Mouse (Mus musculus): ENCODE measurements around the gene Xaf1.
A peak's percentile ranks its signal among the peaks of the same experiment; 100 is the strongest.

Xaf1 gene

DNA sequence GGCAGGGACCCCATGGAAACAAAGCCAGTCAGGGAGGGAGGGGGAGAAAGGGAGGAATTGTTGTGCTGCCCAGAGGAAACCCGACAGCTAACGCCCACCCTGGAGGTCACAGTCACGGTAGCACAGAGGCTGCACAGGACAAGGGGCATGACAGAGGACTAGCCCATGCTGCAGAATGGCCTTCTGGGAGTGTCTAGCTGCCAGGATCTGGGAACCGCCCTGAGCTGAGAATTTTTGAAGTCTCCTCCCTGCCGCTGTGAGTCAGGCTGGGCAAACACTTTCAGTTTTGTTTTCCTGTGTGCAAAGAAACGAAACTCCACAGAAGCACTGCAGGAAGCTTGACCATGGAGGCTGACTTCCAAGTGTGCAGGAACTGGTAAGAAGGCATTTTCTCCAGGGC, at the start of gene Xaf1:
TSS of gene Xaf1 (plus strand) at position 296 of the 400 bp plus-strand sequence.
- no peak for DNase-seq (ENCODE audit: low read depth, low spot score)

DNA sequence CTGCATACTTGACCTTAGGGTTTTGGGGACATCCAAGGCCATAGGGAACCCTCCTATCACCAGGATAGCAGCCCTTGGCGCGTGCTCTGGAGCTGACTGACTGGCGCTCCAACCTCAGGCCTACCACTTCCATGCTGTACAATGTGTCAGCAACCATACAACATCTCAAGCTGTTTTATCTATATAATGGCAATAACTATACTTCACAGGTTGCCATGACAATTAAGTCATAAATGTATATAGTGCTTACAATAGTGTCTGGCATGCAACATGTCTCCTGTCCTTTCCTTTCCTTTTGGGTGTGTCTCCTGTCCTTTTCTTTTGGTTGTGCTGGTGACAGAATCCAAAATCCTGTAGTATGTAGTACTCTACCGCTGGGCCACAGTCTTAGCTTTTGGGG, 45.8 kb upstream of the Xaf1 start:
- no peak for DNase-seq (ENCODE audit: low read depth, low spot score)

DNA sequence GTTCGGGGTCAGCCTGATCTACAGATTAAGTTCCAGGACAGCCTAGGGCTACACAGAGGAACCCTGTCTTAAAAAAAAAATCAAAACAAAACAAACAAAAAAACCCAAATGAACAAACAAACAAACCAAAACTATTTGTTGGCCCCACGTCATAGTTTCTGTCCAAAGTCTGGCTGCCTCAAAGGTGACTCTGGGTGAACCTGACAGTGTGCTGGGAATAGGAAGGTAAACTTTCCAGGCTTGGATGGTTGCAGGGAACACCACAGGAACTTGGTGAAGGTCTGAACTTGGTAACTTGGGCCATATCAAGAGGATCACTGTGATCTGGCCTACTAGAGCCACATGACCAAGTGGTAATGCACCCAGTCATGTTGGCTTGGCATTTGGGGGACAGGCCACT, 45.0 kb upstream of the Xaf1 start:
- no peak for DNase-seq (ENCODE audit: low read depth, low spot score)

DNA sequence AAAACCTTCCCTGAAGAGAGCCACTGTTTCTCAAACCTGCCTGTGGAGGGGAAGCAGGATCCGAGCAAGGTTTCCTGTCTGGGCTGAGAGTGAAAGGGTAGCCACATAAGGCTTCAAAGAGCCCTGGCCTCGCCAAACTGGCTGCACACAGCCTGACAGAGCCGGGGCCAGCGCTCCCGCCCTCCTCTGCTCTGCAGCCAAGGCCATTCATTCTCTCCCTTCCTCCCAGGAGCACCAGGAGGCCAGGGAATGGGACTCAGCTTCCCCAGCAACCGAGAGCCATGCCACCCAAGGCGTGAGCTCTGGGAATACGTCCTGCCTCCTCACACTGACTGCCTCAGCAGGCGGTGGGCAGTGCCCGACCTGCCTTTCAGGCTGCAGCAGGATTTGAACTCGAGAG, 35.9 kb upstream of the Xaf1 start:
- no peak for DNase-seq (ENCODE audit: low read depth, low spot score)

DNA sequence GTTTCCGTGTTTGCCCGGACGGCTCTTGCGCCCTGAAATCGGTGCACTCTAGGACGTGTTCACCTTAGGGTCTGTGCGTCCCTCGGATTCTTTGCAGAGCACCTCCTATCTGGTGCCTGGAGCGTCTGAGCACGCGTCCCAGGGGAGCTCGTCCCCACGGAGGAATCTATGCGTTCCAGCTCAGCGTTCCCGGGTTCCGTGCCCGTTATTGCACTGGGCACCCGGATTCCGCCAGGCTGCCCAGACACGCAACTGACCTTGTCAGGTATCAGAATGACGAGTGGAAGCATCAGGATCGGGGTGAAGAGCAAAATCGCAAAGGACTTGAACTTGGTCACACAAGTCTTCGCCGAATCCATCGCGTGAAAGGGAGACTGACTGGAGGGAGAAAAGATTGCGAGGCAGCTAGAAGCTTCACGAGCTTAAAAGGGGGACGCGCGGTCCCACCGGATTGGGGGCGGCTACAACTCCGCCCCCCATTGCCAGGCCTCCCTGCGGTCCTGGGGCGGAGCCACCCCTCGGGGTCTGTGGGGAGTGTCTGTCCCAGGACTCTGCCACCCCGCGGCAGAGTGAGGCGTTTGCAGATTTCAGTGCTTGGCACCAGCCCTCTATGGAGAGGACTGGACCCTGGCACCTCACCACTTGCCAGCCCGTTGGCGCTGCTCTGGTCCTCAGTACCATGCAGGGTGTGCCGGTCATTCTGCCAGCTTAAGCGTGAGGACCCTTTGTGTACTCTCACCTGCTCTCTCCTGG, 35.0 kb upstream of the Xaf1 start:
- DNase-seq (ENCODE audit: low read depth, low spot score): peak; percentile 37

DNA sequence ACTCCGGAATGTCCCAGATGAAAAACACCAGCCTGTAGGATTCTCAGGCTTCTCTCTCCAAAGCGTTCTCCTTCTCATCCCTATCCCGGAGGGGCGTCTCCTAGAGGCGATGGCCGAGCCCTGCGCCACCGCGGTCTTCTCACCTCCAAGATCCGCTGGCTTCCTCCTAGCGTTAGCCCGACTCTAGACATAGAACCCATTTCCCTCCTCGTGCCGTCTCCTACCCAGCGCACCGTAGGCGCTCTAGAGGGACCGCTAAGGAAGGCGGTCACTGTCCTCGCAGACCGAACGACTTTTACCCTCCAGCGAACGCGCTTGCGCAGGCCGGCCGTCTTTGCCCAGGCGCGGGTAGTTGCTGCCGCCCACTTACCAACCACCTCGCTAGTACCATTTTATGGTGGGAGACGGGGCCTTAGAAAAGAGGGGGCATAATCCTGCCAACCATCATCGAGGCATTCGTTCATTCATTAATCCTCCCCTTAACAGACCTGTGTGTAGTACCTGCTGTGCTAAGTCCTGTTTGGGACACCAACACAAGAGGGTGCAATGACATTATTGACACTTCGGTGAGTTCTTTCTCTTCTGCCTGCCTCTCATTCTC, 34.4 kb upstream of the Xaf1 start, which contains the start of gene Slc13a5:
TSS of gene Slc13a5 (minus strand) at position 263 of the 601 bp plus-strand sequence.
- peak; percentile 11 for DNase-seq (ENCODE audit: low read depth, low spot score)

DNA sequence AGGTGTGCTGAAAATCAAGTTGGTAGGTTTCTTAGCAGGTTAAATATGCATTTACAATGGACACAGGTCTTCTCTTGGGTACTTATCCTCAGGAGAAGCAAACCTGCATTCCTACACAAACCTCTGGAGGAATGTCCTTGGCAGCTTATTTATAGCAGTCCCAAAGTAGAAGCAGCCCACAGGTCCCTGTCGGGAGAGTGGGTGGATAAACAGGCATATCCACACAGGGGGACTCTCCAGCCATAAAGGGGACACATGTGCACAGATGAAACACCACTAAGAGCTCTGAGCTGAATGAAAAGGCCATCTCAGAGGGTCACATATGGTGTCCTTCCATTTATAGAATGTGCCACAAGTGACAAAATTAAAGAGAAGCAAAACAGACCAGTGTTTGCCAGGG, 29.7 kb upstream of the Xaf1 start:
- DNase-seq (ENCODE audit: low read depth, low spot score): no peak

DNA sequence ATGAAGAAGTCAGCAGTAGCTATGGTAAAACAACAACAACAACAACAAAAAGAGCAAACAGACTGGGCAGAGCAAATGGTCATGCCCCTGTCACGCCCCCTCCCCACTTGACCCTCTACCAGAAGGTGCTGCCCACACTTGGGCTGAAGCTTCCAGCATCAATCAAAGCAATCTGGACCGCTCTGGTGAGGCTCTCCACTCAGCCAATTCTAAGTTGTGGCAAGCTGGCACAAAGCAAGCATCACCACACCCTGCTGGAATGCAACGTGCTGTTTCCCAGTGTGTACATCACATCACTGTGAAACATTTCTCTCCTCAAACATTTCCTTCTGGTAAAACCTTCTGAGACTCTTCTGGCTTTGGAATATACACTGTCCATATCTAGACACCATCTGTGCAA, 28.1 kb upstream of the Xaf1 start:
- no peak for DNase-seq (ENCODE audit: low read depth, low spot score)

DNA sequence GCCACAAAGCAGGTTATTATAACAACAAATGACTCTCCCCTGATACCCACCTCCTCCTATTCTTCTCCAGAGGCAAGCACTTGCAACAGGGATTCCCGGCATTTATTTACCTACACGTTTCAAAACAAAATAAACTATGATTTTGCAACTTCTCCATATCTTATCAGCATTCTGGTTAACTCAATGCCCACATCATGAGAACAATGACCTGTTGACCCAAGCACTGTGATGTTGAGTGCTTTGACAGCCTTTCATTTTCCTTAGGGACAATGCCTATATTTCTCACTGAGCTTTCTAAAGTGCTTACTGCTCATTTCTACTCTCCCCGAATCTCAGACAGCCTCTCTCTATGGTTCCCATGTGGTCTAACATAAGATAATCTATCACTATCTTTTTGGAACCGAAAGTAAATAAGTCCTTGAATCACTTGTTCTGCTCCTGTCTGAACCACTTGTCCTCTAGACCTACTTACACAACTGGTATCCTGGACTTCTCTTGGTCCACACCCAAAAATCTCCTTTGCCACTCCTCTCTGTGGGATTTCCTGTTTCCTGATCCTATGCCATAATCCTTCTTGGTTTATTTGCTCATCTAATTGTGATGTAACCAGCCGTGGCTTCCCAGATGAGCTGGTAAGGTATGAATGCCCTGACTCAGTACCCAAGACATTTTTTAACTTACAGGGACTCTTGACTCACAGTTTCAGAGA, 20.1 kb upstream of the Xaf1 start:
- no peak for DNase-seq (ENCODE audit: low read depth, low spot score)

DNA sequence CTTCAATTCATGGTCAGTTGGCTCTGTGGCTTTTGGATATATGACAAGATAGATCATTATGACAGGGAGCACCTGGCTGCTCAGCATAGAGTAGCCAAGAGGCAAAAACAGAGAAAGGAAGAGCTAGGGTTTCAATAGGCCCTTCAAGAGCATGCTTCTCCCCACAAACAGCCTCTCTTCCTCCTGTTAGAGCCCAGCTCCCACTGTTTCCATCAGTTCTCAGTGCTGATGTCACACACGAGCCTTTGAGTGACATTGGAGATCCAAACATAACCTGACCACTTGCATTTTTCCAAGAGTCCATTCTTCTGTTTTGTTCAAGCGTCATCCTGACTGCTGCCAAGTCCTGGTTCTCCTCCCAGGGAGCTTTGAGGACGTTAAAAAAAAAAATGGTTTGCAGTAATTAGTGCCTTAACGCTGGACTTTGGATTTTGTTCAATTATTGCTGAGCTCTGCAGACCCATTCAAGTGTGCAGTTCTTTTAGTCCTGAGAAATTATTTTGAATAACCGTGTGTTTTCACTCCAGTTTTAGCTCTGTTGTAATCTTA, 19.5 kb upstream of the Xaf1 start:
- no peak for DNase-seq (ENCODE audit: low read depth, low spot score)

DNA sequence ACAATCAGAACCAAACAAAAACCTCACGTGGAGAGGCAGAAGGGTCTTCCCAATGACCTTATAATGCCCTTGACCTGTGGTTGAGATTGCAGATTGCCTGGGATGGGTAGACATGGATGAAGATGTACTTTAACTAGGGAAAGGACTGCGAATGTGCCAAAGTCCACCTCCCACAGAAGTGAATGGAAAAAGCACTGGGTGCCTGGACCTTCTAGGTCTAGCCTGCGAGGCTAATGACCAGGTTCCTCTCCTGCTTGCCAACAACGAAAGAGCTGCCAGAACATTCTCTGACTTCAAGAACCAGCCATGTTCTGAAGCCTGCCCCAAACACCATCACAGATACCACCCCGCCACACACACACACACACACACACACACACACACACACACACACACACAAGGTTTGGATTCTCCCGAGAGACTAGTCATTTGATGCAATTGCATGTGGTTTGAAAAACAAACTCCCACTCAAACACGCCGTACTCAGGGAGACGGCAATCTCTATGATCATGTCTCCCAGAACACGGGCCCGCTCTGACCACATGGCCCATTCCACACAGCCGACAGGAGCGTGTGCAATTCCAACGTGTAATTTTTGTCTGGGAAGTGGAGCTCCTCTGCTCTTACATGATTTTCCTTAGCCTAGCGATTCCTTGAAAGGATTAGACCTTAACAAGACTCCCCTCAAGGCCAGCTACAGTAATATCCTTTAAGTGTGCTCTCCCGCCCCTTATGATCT, 17.8 kb upstream of the Xaf1 start:
- DNase-seq (ENCODE audit: low read depth, low spot score): no peak

DNA sequence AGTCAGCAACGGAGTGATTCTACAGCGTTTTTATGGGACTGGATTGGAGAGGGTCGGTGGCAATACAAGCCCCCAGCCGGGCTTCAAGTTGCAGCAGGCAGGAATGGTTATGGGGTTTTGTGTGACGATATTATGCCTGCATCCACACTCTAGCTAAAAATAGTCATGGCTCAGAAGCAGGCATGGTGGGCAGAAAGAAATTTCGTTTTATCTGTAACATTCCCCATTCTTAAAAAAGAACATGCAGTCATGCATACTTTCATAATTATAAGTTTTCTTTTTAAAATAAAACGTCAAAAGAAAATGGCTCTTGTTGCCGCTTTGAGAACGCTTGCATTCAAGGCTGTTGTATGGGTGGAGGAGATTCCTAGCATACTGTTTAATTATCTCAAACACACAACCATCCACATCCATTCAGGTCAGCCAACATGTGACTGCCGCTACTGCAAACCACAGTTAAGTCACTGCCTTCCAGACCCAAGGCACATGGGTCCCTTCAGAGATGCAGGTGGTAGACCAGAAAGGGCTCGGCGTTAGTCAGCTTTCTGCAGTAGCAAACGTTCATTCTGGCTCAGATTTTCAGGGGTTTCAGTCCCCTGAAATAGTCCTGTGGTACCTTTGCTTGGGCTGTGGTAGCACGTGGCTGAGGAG, 16.8 kb upstream of the Xaf1 start:
- no peak for DNase-seq (ENCODE audit: low read depth, low spot score)

DNA sequence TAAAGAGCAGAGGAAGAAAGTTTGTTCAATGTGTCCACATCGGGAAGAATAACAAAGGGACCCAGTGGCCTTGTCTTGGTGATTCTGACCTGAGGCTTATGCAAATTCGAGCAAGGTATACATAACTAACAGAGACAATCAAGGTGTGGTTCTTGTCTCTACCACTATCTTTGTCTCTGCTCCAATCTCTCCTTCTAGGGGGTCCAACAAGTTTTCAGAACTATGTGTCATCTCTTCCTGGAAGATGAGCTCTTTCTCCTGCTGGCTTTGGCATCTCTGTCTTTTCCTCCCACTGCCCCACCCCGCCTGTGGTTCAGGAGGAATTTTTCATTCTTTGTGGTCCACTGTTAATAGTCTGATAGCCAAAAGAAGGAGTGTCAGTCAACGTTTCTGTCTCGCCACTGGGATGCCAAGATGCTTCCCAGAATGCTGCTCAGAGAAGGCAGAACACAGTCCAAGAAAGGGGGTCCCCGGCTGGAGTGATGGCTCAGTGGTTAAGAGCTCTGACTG, 15.4 kb upstream of the Xaf1 start:
- DNase-seq (ENCODE audit: low read depth, low spot score): no peak

DNA sequence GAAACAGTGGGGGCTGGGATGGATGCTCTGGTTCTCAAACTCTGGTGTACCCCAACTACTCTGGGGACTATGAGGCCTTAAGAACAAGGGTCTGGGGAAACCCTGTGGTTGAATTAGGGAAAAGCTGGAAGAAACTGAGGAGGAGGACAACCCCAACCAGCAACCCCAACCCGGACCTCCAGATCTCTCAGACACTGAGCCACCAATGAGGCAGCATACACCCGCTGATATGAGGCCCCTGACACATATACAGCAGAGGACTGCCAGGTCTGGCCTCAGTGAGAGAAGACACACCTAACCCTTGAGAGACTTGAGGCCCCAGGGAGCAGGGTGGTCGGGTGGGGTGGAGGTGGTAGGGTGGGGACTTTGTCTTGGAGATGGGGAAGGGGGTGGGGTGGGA, 14.8 kb upstream of the Xaf1 start:
- no peak for DNase-seq (ENCODE audit: low read depth, low spot score)

DNA sequence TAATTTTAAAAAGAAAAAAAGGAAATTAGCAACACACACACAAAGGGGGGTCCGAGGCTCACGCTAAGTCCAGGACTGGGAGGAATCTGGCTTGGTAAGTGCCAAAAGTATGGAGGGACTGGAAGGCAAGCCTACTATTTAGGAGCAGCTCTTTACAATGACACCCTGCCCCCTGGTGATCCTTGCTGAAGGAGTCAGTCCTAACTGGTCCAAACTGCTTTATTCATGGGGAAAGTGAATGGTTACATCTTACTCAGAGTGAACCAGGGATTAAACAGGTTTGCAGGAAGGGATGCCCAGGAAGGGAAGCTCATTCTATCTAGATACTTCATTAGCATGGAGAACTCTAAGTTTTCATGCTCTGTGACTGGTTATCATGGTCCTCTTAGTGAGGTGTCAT, 14.3 kb upstream of the Xaf1 start:
- no peak for DNase-seq (ENCODE audit: low read depth, low spot score)

DNA sequence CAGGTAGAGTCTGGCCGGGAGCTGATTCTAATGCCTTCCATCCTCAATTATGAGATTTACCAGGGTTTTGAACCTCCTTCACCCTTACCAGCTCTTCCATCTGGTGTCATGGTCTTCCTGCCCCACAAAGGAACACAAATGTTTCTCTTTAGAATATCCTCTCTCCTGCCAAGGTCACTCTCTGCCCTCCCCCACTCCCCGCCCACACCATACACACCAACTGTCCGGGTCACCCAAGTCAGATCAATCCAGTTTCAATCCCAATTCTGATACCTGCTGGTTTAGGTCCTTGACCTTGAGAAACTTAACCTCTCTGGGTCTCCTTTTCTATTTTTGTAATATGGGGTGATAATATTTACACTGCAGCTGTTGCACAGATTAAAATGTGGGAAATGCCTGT, 13.9 kb upstream of the Xaf1 start:
- no peak for DNase-seq (ENCODE audit: low read depth, low spot score)

DNA sequence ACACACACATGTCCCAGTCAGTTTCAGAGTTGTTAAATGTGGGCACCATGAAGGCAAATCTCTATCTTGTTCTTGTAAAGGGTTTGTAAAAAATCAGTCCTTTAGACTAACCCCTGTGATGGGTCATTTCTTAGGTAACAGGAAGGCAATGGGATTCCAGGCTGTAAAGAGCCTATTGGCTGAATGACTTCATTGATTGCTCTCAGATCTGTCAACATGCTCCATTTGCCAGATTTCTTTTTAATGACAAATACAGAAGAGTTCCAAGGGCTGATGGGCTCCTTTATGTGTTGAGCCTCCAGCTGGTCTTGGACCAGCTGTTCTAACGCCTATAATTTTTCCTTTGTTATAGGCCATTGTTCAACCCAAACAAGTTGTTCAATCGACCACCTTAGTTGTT, 8.3 kb upstream of the Xaf1 start:
- no peak for DNase-seq (ENCODE audit: low read depth, low spot score)

DNA sequence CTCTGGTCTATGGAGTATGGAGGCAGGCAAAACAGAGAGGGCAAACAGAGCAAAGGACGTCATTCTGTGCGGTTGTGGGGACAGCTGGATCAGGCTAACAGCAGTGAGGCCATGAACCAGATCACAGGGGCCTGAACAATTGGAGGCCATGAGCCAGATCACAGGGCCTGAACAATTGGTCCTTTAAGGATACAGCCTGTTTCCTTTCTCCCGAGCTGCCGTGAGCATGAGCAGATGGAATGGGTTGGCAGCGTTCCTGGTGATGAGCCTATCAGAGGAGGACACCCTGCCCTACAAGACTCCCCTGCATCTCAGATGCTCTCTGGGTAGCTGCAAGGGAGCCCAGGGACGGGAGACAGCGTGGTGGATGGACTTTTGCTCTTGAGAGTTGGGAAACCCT, 801 bp downstream of the Xaf1 start:
- no peak for DNase-seq (ENCODE audit: low read depth, low spot score)

DNA sequence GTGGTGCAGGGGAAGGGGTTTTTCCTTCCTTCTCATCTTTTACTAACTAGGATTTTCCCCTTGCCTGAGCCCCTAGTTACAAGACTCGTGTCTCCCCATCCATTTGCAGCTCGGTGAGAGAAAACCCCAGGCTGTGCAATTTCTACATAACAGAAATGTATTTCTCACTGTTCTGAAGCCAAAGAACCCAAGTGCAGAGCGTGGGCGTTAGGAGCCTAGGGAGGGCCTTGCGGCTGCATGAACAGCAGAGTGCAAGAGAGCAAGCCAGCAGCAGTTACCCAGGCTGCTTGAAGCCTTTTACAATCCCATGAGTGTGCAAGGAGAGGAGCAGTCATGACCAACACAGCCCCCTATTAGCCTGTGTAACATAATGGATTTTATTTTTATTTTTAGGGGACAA, 6.0 kb downstream of the Xaf1 start:
- no peak for DNase-seq (ENCODE audit: low read depth, low spot score)

DNA sequence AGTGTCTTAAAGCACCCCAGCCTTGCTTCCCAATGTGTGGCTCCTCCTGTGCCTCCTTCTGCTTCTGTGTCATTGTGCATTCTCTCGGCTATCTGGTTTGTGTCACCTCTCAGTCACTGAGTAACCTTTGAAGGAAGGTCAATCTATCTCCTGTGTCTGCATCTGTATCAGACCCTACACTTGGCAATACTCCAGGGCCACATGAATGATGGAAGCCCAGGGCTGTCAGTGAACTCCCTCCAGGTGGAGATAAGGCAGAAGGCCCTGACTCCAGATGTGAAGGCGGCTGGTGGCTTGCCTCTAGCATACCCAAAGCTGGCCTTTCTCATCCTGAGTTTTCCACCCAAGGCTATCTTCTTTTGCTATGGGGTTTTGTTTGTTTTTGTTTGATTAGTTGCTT, 7.6 kb downstream of the Xaf1 start:
- no peak for DNase-seq (ENCODE audit: low read depth, low spot score)

DNA sequence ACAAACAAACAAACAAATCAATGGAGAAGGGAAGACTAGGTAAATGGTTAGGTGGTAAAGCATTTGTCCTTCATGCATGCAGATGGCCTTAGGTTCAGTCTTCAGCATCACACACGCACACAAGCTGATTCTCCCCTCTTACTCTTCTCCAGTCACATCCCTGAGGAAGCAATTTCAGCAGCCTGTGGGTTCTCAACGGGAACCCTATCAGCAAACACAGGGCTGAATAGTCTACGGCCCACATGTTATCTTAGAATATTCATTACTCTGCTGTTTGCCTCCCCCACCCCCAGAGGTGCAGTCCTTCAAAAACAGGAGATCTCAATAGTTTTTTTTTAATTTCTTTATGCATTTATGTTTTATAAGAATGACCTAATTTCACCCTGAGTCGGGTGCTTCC, 9.1 kb downstream of the Xaf1 start:
- DNase-seq (ENCODE audit: low read depth, low spot score): no peak
